Mouse (Mus musculus): Measurements from ENCODE around the gene Cd101.

Gene Cd101

DNA sequence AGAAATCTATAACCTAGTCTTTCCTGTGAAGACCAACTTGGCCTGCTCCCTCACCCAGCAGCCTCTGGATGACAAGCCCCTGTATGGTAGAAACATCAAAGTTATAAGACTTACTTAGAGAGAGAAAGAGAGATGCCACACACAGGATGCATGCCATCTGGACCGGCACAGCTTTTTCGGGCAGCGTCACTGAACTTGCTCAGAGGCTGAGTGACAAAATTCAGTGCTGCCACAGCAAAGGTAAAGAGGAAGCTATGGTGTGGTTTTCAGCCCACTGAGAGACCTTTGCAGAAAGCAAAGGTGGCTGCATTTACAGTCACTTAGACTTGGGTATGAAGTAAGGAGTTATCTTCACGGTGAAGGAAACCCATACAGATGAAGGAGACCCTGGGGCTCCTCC lies at the start of gene Cd101:
TSS of gene Cd101 (minus strand) at position 218 of the 400 bp plus-strand sequence.
- DNase-seq (ENCODE audit: low spot score), result no peak

GRCm38 (mm10) chr3:101078344-101078743 lies 49.0 kb upstream of the Cd101 start:
- DNase-seq (ENCODE audit: low spot score), result no peak

DNA sequence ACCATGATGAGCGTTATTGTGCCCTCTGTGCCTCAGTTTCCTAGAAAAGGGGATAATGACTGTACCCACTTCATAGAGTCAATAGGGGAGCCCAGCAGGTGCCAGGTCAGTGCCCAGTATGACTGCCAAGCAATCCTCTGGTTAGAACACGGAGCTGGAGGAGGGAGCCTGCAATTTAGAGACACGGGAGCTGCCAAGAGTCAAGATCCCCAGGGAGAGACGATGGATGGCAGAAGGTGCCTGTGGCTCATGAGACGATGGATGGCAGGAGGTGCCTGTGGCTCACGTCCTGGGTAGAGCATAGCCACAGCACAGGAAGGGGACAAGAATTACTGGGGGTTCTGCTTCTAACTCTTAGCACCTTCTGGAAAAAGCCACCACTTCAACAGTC lies 48.3 kb upstream of the Cd101 start:
- DNase-seq (ENCODE audit: low spot score), result no peak

GRCm38 (mm10) chr3:101076966-101077709 lies 47.8 kb upstream of the Cd101 start:
- DNase-seq (ENCODE audit: low spot score), result no peak

DNA sequence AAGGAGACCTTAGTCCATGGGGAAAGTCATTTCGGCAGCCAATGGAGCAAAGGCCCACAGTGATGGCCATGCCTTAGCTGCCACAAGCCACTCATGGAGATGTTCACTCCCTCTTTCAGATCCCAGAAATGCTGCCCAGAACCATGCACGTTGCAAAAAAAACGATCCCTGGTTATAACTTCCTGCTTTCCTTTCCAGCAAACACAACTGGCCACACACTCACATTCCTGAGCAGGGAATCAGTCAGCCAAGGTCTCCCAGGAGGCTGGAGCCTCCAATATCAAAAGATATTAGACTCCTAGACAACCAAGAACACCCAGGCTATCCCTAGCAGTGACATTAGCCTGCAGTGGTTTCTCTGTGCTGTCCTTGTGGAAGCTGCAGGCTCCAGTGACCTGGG lies 46.5 kb upstream of the Cd101 start:
- peak; percentile 14 for DNase-seq (ENCODE audit: low spot score)

DNA sequence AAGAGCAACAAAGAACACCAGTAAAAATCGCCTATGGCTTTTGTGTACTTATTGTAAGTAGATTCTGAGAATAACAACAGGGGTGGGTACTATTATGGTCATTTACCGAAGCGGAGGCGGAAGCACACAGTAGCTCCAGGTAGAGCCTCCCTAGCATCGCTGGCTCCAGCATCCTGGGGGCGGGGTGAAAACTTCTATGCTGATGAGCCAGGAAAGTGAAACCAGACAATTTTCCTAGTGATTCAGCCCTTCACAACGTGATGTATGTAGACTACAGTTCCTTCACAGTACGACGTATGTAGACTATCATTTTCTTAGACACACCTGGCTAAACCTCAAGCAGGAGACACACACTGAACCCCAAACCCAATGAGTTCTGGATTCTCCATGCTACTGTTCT lies 44.0 kb upstream of the Cd101 start:
- DNase-seq (ENCODE audit: low spot score), result no peak

- no peak for DNase-seq (ENCODE audit: low spot score)
Measured at GRCm38 (mm10) chr3:101072506-101073215, 43.3 kb upstream of the Cd101 start.

- no peak for DNase-seq (ENCODE audit: low spot score)
Measured at GRCm38 (mm10) chr3:101071576-101071975, 42.2 kb upstream of the Cd101 start.

GRCm38 (mm10) chr3:101070796-101071235 lies 41.5 kb upstream of the Cd101 start:
- peak; percentile 32 for DNase-seq (ENCODE audit: low spot score)

DNA sequence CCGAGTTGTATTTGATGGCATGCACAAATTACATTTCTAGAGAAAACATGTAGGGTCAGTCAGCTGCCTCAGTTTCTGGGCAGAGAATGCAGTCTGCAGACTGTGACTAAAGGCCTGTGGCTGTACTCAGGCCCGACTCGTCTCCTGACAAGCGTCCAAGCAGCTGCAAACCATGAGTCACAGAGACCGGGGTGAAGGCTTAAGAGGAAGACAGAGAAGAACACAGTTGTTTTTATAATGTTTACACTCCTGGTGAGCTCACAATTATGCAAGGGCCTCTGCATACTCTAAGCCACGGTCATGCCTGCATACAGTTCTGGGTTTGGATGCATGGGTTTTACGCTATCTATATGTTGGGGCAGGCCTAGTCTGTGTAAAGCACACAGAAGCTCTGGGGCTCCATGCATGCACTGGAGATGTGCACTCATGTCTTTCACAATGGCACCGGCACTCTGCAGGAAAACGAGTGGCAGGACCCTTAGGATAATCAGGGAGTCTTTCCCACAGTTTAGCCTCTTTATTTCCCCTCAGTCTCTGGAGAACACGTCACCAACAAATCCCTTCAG lies 41.0 kb upstream of the Cd101 start:
- no peak for DNase-seq (ENCODE audit: low spot score)

DNA sequence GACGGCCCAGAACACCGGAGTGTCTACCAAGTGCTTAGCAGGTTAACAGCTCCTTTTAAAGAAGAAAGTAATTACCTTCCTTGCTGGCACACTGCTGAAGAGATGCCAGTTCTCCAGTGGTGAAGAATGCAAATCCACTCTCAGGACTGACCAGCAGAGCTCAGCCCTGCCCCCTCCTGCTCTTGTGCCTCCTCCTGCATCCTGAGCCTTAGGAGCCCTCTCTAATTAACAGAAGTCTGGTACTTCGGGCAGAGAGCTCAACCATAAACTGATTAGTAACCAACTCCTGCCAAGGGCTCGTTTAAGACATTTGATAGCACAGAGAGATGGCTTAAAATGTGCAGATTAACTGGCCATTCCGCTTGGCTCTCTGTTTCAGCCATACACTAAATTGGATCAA lies 39.3 kb upstream of the Cd101 start:
- DNase-seq (ENCODE audit: low spot score), result no peak

DNA sequence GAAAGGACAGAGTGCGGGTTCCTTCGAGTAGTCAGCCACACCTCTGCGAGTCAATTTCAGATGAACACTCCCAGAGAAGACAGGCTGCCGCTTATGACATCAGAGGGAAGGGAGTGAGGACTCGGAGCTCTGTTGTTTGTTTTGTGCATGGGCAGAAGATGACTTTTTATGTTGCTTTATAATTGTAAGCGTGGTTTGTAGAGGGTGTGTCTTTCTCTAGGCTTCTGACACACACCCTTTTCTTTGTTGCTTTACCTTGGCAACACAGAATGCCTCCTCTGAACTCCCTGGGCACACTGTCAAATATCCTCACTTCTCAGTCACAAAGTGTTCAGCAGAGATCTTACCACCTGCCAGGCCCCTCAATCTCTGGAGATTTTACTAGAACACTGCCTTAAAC lies 36.8 kb upstream of the Cd101 start:
- no peak for DNase-seq (ENCODE audit: low spot score)

DNA sequence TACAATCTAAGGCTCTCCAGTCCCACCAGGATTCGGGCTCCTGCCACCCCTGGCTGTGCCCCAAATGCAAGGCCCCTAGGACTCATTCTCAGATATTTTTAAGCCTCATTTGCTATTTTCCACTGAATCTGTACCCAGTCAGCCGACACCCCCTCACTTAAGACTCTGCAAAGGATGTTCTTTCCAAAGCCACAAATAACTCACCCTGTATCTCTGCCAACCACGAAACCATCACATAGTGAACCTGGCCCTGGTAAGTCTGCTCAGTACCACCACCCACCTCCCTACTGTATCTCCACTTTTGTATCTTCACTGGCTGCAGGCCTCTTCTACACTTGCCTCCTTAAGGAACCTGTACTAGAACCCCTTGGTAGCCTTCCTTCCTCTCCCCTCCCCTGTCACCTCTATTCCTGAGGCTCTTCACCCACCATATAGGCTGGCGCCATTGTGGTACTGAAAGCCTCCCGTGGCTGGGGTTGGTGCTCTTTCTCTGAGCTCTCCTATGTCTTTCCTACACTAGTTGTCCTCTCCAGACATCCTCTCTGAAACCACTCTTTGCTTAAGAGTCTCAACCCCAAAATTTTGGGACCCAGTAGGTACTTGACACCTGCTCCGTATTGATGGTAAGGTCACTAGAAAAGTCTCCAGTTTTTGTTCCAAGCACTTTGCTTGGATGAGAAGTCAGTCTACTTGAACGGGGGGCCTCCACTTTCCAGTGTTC lies 32.7 kb upstream of the Cd101 start:
- DNase-seq (ENCODE audit: low spot score), result no peak

DNA sequence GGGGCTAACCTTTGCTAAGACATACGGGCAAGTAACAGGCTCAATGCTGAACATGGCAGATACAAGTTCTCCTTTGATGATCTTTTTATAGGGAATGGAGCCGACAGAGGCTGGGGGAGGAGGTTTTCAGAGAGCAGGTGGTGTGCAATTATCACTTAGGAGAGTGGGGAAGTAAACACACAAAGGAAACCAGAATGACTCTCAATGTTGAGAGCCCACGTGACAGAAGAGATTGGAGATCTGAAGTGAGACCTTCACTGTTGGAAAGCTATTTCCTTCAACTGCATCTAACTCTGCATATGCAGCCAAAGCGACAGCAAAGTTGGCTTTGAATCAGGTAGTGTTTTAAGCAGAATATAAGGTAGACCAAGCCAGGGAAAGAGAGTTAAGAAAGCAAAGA lies 29.9 kb upstream of the Cd101 start:
- no peak for DNase-seq (ENCODE audit: low spot score)

GRCm38 (mm10) chr3:101058203-101058602 lies 28.8 kb upstream of the Cd101 start:
- no peak for DNase-seq (ENCODE audit: low spot score)

DNA sequence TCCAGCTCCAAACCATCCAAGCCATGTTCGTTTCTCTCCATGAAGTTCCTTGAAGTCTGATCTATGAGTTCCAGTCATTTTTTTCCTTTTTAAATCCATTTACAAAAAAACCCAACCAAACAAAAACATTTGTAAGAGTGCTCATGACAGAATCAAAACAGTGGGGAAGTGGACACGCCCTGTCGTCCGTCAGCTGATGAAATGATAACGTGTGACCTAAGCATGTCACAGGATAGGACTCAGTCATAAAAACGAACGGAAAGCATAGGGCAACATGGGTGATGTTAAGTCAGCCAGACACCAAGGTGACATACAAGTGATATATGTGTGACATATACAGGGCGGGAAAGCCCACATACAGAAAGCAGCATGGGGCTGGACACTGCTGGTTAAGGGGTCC lies 25.9 kb upstream of the Cd101 start:
- DNase-seq (ENCODE audit: low spot score), result no peak

DNA sequence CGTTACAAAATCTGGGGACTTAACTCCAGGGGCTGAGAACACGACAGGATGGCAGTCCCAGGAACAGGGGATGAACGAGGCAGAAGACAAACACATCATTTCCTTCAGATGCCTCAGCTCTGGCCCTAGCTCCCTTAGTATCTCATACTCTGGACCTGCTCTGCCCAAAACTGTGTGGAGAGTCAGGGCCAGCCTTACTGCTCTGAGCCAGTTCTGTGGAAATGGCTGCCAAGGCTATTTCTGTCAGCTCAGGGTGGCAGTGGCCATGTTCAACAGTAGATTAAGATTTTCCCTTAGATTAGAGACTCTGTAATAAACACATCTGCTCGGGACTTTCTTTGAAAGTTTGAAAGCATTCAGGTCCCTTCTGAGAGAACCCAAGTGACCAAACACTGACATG lies 22.2 kb upstream of the Cd101 start:
- no peak for DNase-seq (ENCODE audit: low spot score)

DNA sequence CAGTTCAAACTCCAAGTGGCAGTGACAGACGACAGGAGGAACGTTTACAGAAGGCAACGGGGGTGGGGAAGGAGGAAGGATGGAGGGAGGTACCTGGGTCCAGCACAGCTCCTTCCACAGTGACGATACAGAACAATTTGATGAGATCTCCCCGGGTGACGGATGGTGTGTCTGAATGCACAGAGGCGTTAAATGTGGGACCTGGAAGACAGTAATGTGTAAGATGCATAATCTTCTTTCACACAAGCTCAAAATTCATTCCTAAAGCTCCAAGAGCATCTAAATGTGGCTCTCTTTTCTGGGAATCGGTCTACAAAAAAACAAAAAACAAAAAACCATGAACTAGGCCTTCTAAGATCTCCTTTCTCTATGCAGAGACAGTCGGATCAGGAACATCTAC lies 20.6 kb upstream of the Cd101 start:
- no peak for DNase-seq (ENCODE audit: low spot score)

DNA sequence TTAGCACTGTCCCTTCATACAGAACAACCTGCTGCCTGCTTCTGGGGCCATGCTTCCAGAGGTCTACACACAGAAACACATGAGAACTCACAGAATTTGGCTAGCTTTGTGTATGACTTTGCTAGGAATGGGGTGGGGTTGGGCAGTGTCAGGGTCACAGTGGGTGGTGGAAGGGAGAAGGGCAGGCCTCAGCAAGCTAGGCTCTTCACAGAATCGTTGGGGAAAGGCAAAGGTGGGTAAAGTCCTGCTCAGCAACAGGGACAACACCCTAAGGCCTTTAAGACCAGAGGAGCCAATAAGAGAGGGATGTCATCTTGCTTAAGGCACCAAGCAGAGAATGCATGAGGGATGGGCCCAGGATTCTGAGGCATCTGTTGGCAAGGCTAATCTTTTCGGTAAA lies 19.4 kb upstream of the Cd101 start:
- DNase-seq (ENCODE audit: low spot score), result no peak

GRCm38 (mm10) chr3:101047586-101048275 lies 18.4 kb upstream of the Cd101 start:
- no peak for DNase-seq (ENCODE audit: low spot score)

DNA sequence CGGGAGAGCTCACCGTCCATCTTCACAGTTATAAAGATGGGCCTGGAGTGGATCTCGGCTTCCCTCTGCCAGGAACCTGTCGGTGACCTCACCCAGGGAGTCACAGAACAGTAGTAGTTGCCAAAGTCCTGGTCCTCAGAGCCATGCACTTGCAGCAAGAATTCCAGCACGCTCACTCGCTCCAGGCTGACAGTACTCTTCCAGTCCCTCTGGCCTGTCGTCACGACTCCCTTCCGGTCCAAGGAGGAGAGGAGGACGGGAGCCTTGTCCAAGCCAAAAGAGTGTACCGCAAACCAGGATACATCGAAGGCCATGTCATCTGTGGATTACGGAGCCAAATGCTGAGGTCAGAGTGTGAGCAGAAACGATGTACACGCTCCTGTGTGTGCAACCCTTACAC lies 16.1 kb upstream of the Cd101 start:
- no peak for DNase-seq (ENCODE audit: low spot score)

DNA sequence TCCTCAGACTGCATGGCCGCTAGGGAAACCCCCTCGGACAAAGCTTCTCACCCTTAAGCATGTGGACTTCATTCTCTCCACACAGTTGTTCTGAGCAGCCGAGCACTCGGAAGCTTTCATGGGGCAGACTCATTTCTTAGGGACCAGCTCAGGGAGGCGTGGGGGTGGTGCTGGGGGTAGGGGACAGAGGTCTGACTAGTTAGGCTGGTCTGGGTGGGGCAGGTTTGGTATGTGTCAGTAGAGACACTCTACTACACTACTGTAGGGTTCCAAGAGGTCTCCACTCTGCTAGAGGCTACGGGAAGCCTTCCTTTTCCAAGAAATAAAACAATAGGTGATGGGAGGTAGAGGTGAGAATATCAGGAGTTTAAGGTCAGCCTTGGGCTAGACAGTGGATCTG lies 15.3 kb upstream of the Cd101 start:
- DNase-seq (ENCODE audit: low spot score), result peak; percentile 48
